Mouse (Mus musculus) adrenal gland, postnatal 4 days (tissue): ENCODE measurements at regions not wholly inside any gene's neighbourhood (a gene's known extent, or its start where the extent isn't known, plus 50 kb on each side); places are given as distances from the start of the nearest gene placed in this dataset.

Experiments used
- DNase-seq, 2 experiments: peaks; one replicate each; pipeline ENCODE4 v3.0.0; 2021 to 2022; ENCODE audit warnings: low spot score in 2 of 2, mixed read lengths in 2 of 2

DNA sequence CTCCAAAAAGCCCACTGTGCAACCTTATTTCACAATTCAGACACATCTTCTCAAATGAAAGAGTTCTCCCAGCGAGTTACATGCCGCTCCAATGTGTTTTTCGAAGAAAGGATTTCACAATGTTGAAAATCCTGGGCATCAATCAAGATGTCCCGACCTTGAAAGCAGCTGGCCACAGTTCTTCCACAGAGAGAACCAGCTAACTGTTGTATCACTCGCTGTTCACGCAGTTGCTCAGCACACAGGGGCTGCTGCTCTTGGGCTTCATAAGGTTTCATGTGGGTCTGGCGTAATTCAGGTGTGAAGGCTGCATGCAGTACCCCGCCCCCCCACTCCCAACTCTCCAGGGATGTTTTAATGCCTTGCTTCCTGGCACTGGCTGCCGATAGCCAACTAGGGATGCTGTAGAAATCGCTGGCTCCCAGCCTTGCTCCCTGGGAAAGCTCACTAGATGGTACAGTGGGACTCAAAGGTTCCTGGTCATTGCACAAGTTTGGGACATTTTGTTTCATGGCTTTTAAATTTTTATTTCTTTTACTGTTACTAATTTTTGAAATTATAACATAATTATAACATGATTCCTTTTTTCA lies 65.5 kb upstream of the Sash1 start:
- no peak for DNase-seq

DNA sequence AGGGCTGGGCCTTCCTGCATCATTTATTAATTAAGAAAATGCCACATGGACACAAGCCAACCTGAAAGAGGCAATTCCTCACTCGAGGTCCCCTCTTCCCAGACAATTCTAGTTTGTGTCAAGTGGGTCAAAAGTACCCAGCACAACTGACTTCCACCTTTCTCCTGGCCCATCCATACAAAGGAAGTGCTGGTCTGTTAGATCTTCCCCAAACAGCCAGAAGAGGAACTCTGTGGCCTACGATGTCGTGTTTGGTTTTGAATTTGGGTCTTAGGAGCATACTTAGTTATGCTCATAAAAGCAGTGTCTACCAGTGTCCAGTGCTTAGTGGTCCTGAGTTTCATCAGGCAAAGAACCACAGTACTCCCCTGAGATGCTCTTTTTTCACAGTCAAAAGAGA lies 62.4 kb upstream of the Sash1 start:
- no peak for DNase-seq

DNA sequence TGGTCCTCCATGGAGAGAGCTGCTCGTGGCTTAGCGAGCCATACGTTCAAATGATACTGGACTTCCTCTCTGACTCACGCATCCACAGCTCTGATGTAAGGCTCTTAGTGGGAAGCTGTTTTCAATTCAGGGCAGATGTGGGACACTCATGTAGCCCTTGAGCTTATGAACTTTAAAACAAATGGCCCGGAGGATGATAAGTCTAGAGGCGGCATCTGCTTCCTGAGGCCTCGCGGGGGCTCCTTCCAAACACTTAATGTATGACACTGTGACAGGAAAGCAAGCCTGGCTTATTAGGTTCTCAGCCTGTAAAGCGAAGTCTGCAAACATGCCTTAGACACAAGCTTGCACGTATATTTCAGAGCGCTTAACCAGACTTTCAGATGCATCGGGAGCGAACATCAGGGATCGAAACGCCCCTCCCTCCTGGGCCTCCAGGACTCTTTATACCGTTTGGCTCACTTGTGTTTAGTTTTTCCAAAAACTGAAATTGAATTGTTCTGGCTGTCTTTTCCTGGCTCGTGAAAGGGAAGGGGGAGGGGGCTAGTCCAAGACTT lies 59.4 kb upstream of the Sash1 start:
- DNase-seq, result no peak

DNA sequence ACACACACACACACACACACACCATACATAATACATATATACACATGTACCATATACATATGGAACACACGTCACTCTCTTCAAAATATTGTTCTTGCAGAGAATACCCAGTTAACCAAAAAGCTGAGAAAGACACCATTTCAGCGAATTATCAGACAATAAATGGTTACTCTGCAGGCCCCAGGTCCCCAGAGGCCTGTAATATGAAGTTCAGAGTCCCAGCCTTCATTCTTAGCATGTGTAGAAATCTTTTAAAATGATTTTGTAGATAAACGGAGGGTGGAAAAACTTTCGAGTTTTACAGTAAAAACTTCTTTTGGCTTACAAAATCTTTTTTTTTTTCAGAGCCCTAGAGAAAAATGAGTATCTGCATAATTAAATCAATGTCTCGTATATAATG lies 58.7 kb upstream of the Sash1 start:
- no peak for DNase-seq

DNA sequence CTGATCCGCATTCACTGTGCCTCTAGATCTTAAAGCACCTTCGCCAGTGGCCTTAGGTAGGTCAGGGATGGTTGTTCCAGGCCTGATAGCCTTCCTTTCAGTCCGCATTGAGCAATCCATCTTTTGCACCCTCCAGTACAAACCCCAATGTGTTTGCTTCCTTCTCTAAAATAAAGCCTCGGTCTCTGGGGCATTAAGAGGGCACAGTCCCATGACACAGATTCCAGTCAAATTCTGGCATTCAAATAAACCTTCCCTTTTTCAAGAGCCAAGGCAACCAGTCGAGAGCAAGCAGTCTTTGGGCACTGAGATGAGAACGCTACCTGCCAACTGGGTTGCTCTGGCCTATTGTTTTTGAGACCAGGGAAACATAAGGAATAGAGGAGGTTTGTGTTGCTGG lies 57.8 kb upstream of the Sash1 start:
- no peak for DNase-seq

DNA sequence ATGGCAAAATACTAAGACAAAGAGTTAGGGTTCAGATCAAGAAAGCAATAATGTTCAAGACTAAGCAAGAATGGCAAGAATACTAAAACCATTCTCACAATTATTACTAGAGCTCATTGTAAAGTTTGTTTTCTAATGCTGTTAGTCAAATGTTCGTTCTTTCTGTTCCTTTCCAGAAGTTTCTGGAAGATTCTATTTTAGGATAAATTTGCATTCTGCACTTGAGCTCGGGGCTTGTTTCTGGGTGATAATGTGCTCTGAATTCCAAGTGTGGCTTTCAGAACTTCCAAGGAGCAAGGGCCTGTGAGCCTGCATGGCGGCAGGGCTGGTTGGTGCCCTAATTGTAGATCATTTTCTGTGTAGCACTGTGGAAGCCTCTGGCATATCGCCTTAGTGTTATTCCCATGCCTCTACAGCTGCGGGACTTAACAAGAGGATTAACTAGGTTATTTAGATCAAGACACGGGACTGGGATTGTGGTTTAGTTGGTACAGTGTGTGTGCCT lies 57.1 kb upstream of the Sash1 start:
- DNase-seq, result no peak

DNA sequence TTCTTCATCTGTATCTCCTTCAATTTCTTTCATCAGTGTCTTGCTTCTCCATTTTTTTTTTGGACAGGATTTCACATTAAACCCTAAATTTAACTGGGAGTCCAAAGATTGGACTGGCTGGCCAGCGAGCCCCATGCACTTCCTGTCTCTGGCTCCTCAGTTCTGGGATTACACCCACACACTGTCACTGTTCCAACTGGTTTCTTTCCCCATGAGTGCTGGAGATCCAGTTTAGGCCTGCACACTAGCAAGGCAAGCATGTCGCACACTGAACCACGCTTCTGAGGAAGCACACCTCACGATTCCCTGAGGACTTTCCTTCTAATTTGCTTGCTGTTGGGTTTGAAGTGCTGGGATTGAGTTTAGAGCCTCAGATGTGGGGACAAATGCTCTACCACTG lies 50.5 kb upstream of the Sash1 start:
- no peak for DNase-seq
